Mouse (Mus musculus): Measurements from ENCODE around the gene Bnc2. TPM values are rescaled to one million over a fixed set of nuclear protein-coding genes. Genes with fewer than 3 reads are reported as not detected.

Bnc2 gene
- polyA plus RNA-seq, 1 experiment from 2014 or later = 11.1 TPM

- Histone ChIP-seq H3K4me3 (replicated peaks) (no peak overlapping the region), H3K27me3 (no peaks in the 10 kb centered on the region), H3K4me2 (no peak overlapping the region), H3K9ac (no peak overlapping the region), H3K27ac (no peak overlapping the region), H3K36me3 (no peaks in the 10 kb centered on the region), H3K9me3 (replicated peaks) (no peaks in the 10 kb centered on the region), H3K4me1 (peaks cover 11% of the 10 kb centered on the region)
- ATAC-seq (replicated peaks; ENCODE audit: low FRiP score) = no peak
- 72% methylated on average over 11 of the region's 11 CpGs for WGBS
Observed at GRCm38 (mm10) chr4:84528886-84529789, 145.9 kb downstream of the Bnc2 start.

- H3K9ac ChIP-seq = no peak overlapping the region
- H3K4me3 ChIP-seq (replicated peaks) = no peak overlapping the region
- H3K27ac ChIP-seq = no peak overlapping the region
- no peak for ATAC-seq (replicated peaks; ENCODE audit: low FRiP score)
- H3K9me3 ChIP-seq (replicated peaks) = no peaks in the 10 kb centered on the region
- peaks cover 19% of the 10 kb centered on the region for H3K4me1 ChIP-seq
- H3K36me3 ChIP-seq = no peaks in the 10 kb centered on the region
- H3K4me2 ChIP-seq = no peak overlapping the region
- 74% methylated on average over 2 of the region's 2 CpGs for WGBS
- no peaks in the 10 kb centered on the region for H3K27me3 ChIP-seq
Observed at GRCm38 (mm10) chr4:84528358-84528757, 146.7 kb downstream of the Bnc2 start.

- Histone ChIP-seq H3K9ac (no peak overlapping the region), H3K9me3 (replicated peaks) (no peaks in the 10 kb centered on the region), H3K4me2 (no peak overlapping the region), H3K4me3 (replicated peaks) (no peak overlapping the region), H3K27ac (no peak overlapping the region), H3K4me1 (peaks cover 27% of the 10 kb centered on the region), H3K27me3 (no peaks in the 10 kb centered on the region), H3K36me3 (no peaks in the 10 kb centered on the region)
- ATAC-seq (replicated peaks; ENCODE audit: low FRiP score) = no peak
- 19% methylated on average over 15 of the region's 15 CpGs for WGBS
Observed at GRCm38 (mm10) chr4:84527066-84527933, 147.8 kb downstream of the Bnc2 start.

GRCm38 (mm10) chr4:84523651-84524221, 151.3 kb downstream of the Bnc2 start:
- Histone ChIP-seq H3K27ac (peak overlapping the region; percentile 68), H3K4me2 (no peak overlapping the region), H3K9me3 (replicated peaks) (no peaks in the 10 kb centered on the region), H3K9ac (no peak overlapping the region), H3K36me3 (no peaks in the 10 kb centered on the region), H3K4me3 (replicated peaks) (no peak overlapping the region), H3K27me3 (no peaks in the 10 kb centered on the region), H3K4me1 (peaks cover 27% of the 10 kb centered on the region)
- 29% methylated on average over 4 of the region's 4 CpGs for WGBS
- ATAC-seq (replicated peaks; ENCODE audit: low FRiP score) = peak; percentile 66; the same call in 1 of the 2 replicates

GRCm38 (mm10) chr4:84523211-84523610, 151.9 kb downstream of the Bnc2 start:
- ATAC-seq (replicated peaks; ENCODE audit: low FRiP score) = peak; percentile 89
- H3K27ac ChIP-seq = peak overlapping the region; percentile 68
- no peak overlapping the region for H3K4me3 ChIP-seq (replicated peaks)
- no peaks in the 10 kb centered on the region for H3K27me3 ChIP-seq
- no peaks in the 10 kb centered on the region for H3K36me3 ChIP-seq
- peak overlapping the region; percentile 24; the same call in 1 of the 2 replicates for H3K4me2 ChIP-seq
- 9% methylated on average over 5 of the region's 5 CpGs for WGBS
- H3K9ac ChIP-seq = no peak overlapping the region
- no peaks in the 10 kb centered on the region for H3K9me3 ChIP-seq (replicated peaks)
- H3K4me1 ChIP-seq = peaks cover 27% of the 10 kb centered on the region

GRCm38 (mm10) chr4:84521562-84521961, 153.5 kb downstream of the Bnc2 start:
- H3K4me2 ChIP-seq = no peak overlapping the region
- no peaks in the 10 kb centered on the region for H3K27me3 ChIP-seq
- H3K9me3 ChIP-seq (replicated peaks) = no peaks in the 10 kb centered on the region
- H3K4me1 ChIP-seq = peaks cover 19% of the 10 kb centered on the region
- H3K27ac ChIP-seq = no peak overlapping the region
- H3K9ac ChIP-seq = no peak overlapping the region
- no peak overlapping the region for H3K4me3 ChIP-seq (replicated peaks)
- 88% methylated on average over 5 of the region's 5 CpGs for WGBS
- H3K36me3 ChIP-seq = no peaks in the 10 kb centered on the region
- no peak for ATAC-seq (replicated peaks; ENCODE audit: low FRiP score)

- WGBS = 86% methylated on average over 1 of the region's 1 CpGs
- Histone ChIP-seq H3K36me3 (no peaks in the 10 kb centered on the region), H3K4me2 (no peak overlapping the region), H3K9me3 (replicated peaks) (no peaks in the 10 kb centered on the region), H3K27me3 (no peaks in the 10 kb centered on the region), H3K27ac (no peak overlapping the region), H3K9ac (no peak overlapping the region), H3K4me3 (replicated peaks) (no peak overlapping the region), H3K4me1 (no peaks in the 10 kb centered on the region)
- no peak for ATAC-seq (replicated peaks; ENCODE audit: low FRiP score)
Observed at GRCm38 (mm10) chr4:84510466-84510865, 164.6 kb downstream of the Bnc2 start.

GRCm38 (mm10) chr4:84507551-84507950, 167.5 kb downstream of the Bnc2 start:
- Histone ChIP-seq H3K9me3 (replicated peaks) (no peaks in the 10 kb centered on the region), H3K27ac (no peak overlapping the region), H3K4me3 (replicated peaks) (no peak overlapping the region), H3K36me3 (no peaks in the 10 kb centered on the region), H3K9ac (no peak overlapping the region), H3K4me1 (no peaks in the 10 kb centered on the region), H3K4me2 (no peak overlapping the region), H3K27me3 (no peaks in the 10 kb centered on the region)
- 94% methylated on average over 3 of the region's 3 CpGs for WGBS
- no peak for ATAC-seq (replicated peaks; ENCODE audit: low FRiP score)

- Histone ChIP-seq H3K4me1 (peaks cover 9% of the 10 kb centered on the region; the same call in 1 of the 2 replicates), H3K27ac (no peak overlapping the region), H3K9me3 (replicated peaks) (no peaks in the 10 kb centered on the region), H3K4me3 (replicated peaks) (no peak overlapping the region), H3K27me3 (no peaks in the 10 kb centered on the region), H3K4me2 (no peak overlapping the region), H3K9ac (no peak overlapping the region), H3K36me3 (no peaks in the 10 kb centered on the region)
- ATAC-seq (replicated peaks; ENCODE audit: low FRiP score) = no peak
- WGBS = 76% methylated on average over 8 of the region's 8 CpGs
Observed at GRCm38 (mm10) chr4:84502581-84503269, 172.3 kb downstream of the Bnc2 start.

GRCm38 (mm10) chr4:84500796-84501349, 174.2 kb downstream of the Bnc2 start:
- no peaks in the 10 kb centered on the region for H3K27me3 ChIP-seq
- H3K4me1 ChIP-seq = peaks cover 9% of the 10 kb centered on the region; the same call in 1 of the 2 replicates
- no peak overlapping the region for H3K9ac ChIP-seq
- no peaks in the 10 kb centered on the region for H3K36me3 ChIP-seq
- no peak overlapping the region for H3K27ac ChIP-seq
- H3K9me3 ChIP-seq (replicated peaks) = no peaks in the 10 kb centered on the region
- 24% methylated on average over 4 of the region's 4 CpGs for WGBS
- no peak overlapping the region for H3K4me3 ChIP-seq (replicated peaks)
- H3K4me2 ChIP-seq = no peak overlapping the region
- no peak for ATAC-seq (replicated peaks; ENCODE audit: low FRiP score)

- ATAC-seq (replicated peaks; ENCODE audit: low FRiP score) = peak; percentile 40; the same call in 1 of the 2 replicates
- H3K27ac ChIP-seq = no peak overlapping the region
- no peaks in the 10 kb centered on the region for H3K27me3 ChIP-seq
- 0 out of 2 replicates have a peak overlapping the region, but pooled peaks have one; percentile 3 for H3K4me2 ChIP-seq
- WGBS = 65% methylated on average over 9 of the region's 9 CpGs
- H3K9me3 ChIP-seq (replicated peaks) = no peaks in the 10 kb centered on the region
- no peaks in the 10 kb centered on the region for H3K36me3 ChIP-seq
- H3K4me3 ChIP-seq (replicated peaks) = no peak overlapping the region
- H3K9ac ChIP-seq = no peak overlapping the region
- H3K4me1 ChIP-seq = peaks cover 9% of the 10 kb centered on the region; the same call in 1 of the 2 replicates
Observed at GRCm38 (mm10) chr4:84500259-84500658, 174.8 kb downstream of the Bnc2 start.

All from kidney, embryonic 15.5 days (tissue).